Mouse (Mus musculus) cerebellum, adult 8-10 months (tissue): ENCODE data around the gene Fitm2.

ENCODE experiments used
- DNase-seq: peaks from one replicate; pipeline ENCODE4 v3.0.0; 2022

Gene Fitm2

DNA sequence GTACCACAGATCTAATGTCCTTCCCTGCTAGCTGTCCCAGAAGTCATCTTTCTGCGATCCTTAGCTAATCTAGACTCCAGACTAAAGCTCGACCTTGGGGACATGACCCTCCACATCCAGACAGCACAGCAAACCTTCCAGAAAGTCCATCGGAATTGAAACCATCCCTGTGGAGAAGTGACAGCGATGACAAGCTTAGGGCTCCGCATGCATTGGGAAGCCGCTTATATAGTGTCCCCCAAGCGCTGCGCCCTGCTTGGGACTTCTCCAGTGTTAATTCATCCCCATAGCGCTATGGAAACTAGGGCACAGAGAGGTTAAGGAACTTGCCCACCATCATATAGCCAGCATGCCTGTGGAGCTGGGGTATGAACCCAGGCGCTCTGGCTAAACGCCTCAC lies 9.6 kb downstream of the Fitm2 start:
- peak; percentile 2 for DNase-seq

DNA sequence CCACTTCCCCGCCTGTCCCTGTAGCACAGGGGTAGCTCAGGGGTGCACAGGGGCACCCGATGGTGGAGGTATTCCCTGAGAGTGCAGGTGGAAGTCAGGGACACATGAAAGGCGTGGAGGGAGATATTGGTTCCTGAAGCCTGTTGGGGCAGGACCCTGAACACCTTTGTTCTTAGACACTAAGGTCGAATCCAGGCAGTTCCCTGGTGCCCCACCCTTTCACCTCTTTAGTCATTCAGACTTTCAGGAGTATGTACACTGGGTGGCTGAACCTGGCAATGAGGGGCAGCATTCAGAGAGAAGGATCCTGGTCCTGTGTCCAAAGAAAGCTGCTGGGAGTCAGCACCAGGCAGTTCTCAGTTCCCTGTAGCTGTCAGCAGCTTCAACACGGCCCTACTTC lies 10.0 kb downstream of the Fitm2 start:
- no peak for DNase-seq

DNA sequence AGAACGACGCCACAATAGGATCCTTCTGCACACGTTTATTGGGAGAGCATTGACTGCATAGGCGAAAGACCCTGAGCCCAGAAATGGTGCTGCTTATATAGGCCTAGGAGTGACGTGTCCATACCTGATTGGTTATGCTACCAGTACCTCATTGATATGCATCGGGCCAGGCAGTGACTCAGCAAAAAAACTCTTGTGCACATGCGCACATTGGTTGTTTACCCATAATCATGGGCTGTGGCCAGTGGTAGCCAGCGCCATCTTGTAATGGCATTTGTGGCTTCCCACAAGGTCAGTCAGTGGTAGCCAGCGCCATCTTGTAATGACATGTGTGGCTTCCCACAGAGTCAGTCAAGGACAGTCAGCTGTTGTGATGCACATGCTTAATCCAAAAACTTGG lies 11.1 kb downstream of the Fitm2 start:
- DNase-seq, result peak; percentile 0

DNA sequence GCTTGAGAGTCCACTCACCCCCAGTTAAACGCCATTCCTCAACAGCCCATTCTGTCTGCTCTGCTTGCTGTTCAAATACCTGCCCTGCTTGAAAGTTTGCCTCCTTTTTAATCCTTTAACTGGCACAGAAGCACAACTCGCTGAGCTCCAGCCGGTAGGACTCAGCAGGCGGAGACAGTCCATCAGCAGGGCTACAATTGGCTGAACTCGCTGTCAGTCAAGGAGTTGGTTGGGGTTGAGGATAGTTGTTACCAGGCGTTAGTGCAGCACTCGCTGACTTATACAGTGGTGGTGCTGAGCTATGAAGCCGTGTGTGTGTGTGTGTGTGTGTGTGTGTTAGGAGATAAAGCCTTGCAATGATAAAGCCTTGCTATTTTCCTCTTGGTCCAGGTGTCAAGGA lies 11.8 kb downstream of the Fitm2 start:
- peak; percentile 3 for DNase-seq

DNA sequence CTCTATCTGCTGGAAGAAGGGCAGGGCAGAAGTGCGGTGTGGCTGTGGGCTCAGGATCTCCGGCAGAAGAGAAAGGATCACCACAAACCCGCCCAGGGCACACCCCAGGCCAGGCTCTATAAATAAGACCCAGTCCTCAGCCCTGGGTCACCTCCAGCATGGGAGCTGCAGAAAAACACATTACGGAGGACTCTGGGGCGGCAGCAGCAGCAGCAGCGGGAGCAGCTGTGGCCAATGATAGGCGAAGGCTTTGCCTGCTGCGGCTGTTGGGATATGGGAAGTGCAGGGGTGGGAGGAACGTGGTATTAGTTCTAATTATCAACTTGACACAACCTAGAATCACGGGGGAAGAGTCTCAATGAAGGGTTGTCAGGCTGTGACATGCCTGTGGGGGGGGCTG lies 13.0 kb downstream of the Fitm2 start:
- no peak for DNase-seq

DNA sequence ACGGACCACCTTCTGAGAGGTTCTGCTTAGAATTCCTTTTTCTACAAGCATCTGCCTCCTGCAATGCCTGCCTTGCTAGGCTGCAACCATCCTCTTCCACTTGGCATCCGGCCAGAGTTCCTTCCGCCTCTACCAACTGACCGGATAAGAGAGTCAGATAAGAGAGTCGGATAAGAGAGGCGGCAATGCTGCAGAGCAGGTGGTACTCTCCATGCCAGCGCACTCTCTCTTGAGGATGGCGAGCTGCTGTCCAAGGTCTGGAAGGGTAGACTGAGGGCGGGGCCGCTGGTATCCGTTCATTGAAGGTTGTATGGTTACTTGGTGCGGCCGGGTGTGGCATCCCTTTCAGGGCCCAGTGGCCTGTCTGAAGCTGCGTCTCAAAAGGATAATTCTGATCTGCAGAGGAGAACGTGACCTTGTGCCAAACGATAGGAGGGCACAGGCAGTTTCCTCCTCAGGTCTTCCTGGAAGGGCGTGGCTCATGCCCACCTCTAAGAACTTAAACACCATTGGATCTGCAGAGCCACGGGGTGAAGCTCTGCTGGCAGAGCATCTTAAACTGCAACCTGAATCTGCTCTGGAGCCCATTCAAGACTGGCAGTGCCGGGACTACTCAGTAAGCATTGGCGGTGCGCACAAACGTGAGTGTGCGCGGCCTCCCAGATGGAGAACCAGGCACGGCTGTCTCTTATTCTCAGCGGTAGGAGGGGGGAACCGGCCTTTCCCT lies 13.7 kb downstream of the Fitm2 start:
- DNase-seq, result no peak

- no peak for DNase-seq
These were observed 19.1 kb downstream of the Fitm2 start for GRCm38 (mm10) chr2:163453378-163453777.

DNA sequence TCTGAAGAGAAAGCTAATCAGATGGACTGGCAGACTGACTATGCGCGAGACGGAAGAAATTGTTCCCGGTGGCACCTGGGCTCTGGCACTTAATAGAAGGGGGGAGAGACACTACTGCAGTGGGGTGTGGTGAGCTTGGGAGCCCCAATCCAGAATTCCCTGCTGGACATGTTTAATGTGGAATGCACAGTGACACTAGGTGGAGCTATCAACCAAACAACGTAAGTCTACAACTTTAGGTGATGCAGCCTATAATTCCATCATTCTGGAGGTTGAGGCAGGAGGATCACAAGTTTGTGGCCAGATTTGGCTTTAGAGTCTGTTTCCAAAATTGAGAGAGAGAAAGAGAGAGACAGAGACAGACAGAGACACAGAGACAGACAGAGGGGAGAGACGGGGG lies 19.7 kb downstream of the Fitm2 start:
- DNase-seq, result no peak

- no peak for DNase-seq
These were observed 21.6 kb downstream of the Fitm2 start for GRCm38 (mm10) chr2:163450668-163451295.

GRCm38 (mm10) chr2:163449276-163449675 lies 23.2 kb downstream of the Fitm2 start:
- no peak for DNase-seq

GRCm38 (mm10) chr2:163447375-163447774 lies 25.1 kb downstream of the Fitm2 start:
- no peak for DNase-seq

- DNase-seq, result no peak
These were observed 28.4 kb downstream of the Fitm2 start for GRCm38 (mm10) chr2:163444017-163444416.

GRCm38 (mm10) chr2:163443543-163443942 lies 28.9 kb downstream of the Fitm2 start:
- peak; percentile 78 for DNase-seq

DNA sequence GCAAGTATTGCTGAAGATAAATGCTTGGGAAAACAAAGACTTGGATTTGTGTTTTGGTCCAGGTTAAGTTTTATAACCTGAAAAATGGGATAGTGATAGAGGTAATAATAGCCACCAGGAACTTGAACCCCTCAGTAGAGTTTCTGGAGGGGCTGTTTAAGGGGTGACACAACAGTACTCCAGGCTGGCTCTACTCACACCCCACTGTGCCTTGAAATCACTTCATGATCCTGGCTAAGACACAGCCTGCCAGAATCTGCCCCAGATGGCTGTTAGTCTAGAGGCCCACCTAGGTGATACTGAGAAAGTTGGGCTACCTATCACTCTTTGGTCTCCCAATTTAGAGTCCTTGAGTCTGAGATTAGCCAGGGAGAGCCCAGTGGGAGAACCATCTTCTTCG lies 32.9 kb downstream of the Fitm2 start:
- DNase-seq, result no peak

- DNase-seq, result peak; percentile 67
These were observed 33.6 kb downstream of the Fitm2 start for GRCm38 (mm10) chr2:163438619-163439451.

DNA sequence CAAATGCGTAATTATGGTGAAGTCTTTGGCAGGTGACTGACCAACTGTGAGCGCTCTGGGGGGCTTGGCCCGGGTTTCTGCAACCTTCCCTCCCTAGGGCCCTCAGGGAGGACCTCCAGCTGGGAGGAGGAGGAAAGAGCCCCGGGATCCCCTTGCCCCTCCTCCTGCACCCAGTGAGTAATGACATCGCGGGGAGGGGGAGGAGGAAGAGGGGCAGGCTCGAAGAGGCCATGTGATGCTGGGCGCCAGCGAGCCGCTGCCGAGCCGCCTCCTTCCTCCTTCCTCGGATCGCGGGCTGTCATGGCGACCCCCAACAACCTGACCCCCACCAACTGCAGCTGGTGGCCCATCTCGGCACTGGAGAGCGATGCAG lies 34.2 kb downstream of the Fitm2 start, which contains the start of gene Gdap1l1:
TSS of gene Gdap1l1 (plus strand) at position 231 of the 373 bp plus-strand sequence.
- DNase-seq, result peak; percentile 80

DNA sequence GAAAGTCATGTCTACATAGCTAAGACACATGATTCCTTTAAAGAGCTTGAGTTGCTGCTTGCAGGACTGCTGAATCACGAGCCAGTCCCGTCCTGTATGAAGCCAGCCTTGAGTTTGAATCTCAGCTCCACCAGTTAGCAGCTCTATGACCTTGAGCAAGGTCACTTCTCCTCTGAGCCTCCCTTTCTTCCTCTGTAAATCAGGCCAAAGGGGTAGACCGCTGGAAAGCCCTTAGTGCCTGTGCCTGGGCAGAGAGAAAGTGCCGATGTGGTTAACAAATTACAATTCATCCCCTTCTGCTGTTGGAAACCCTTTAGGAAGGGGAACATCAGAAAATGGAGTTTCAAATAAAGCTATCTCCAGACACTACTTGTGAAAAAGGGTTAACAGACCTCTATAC lies 34.6 kb downstream of the Fitm2 start:
- no peak for DNase-seq

GRCm38 (mm10) chr2:163433971-163434370 lies 38.5 kb downstream of the Fitm2 start:
- peak; percentile 94 for DNase-seq

DNA sequence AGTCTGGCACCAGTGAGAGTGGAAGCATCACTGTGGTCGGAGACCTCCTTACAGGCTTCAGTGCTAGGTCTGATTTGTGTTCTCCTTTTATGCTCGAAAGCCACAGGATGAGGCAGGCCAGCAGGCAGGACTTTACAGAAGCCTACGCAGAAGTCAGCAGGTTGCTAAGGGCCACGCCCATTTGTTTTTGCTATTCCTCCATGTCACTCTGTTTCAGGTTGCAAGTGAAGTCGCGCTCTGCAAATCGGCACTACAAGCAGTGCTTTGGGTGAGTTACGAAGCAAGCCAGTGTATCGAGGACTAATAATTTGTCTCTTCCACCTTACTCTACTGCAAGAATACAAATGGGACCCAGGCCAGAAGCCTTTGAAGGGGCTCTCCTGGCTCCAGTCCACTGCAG lies 41.1 kb downstream of the Fitm2 start:
- DNase-seq, result no peak

GRCm38 (mm10) chr2:163428346-163429011 lies 44.0 kb downstream of the Fitm2 start:
- DNase-seq, result no peak

GRCm38 (mm10) chr2:163424597-163424996 lies 47.8 kb downstream of the Fitm2 start, which contains the start of gene Oser1:
TSS of gene Oser1 (minus strand) at chr2:163424697.
- no peak for DNase-seq

DNA sequence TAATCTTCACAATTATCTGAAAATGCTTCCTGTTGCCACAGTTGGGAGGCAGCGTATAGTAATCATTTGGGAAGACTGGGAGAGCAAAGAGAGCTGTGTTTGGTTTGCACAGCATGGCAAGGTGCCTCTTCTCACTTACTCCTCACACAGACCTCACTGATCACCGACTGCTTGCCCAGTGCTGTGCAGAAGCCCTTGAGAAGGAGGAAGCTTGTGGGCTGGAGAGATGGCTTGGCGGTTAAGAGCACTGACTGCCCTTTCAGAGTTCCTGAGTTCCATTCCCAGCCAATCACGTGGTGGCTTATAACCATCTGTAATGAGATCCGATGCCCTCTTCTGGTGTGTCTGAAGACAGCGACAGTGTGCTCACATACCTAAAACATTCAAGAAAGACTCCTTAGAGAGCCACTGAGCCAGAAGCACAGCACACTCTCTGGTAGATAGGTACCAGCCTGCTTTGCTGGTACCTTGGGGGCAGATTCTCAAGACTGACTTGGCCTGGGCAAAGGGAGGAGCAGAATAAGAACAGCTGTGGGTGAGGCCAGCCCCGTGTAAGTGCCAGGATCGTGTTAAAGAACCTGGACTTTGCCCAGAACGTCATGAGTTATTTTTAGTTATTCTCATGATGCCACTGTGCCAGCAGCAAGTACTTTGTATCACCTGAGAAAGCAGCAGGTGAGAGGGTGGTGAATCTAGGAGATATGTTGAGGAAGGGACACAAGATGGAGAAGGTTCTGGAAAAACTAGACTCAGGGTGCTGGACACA lies 49.4 kb downstream of the Fitm2 start:
- no peak for DNase-seq
